Mouse (Mus musculus) E14TG2a.4 (cell line): ENCODE results near the gene Ptpn13.

Experiments used
- CTCF ChIP-seq: conservative IDR thresholded peaks from 2 replicates; pipeline ENCODE4 v1.5.1; 2014; ENCODE audit warnings: low read length
- NANOG ChIP-seq: IDR thresholded peaks from 2 replicates; pipeline ENCODE4 v1.6.1; 2014; ENCODE audit warnings: borderline replicate concordance, low read length, mixed read lengths
- POU5F1 ChIP-seq: IDR thresholded peaks from 2 replicates; pipeline ENCODE4 v1.6.1; 2014; ENCODE audit warnings: low read length, borderline replicate concordance

DNA sequence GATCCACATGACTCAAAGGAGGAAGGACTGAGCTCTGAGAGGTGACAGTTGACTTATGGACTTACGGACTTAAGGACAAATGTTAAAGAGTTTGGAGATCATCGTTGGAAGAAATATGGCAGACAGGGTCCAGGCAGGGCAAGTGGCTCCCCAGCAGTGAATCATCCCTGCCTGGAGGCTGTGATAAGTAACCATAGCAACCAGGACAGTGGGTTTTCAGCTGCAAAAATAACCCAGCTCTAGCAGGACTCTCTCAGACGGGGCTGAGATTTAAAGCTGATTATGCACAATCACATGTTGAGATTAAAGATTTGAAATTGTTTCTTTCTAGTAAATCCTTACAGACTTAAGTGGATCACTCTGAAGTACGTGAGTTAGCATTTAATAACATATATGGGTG lies 112.4 kb downstream of the Ptpn13 start:
- TF ChIP-seq CTCF (no peak), NANOG (no peak), POU5F1 (no peak)
